Mouse (Mus musculus) heart, adult 2 months (tissue): ENCODE data around the gene Clpb. TPM values are rescaled to one million over a fixed set of nuclear protein-coding genes. Genes with fewer than 3 reads are reported as not detected.

Experiments
- DNase-seq, 2 experiments: peaks; one replicate each; pipeline ENCODE4 v3.0.0; 2021
- H3K27ac ChIP-seq: fragments of 200-600 bp; 2 replicates; pipeline ENCODE4 v1.8.1; 2022
- H3K27me3 ChIP-seq: fragments of 200-500 bp; 2 replicates; pipeline ENCODE4 v1.6.1; 2012; ENCODE audit warnings: mild to moderate bottlenecking, low read length, inconsistent platforms, mixed read lengths; ENCODE audit not compliant: control insufficient read depth, insufficient read depth
- H3K36me3 ChIP-seq: fragments of 200-500 bp; 2 replicates; pipeline ENCODE4 v1.6.1; 2012; ENCODE audit warnings: low read length, inconsistent platforms; ENCODE audit not compliant: control insufficient read depth, insufficient read depth
- H3K4me1 ChIP-seq: fragments of 200-500 bp; 2 replicates; pipeline ENCODE4 v1.6.1; 2011; ENCODE audit warnings: low read length; ENCODE audit not compliant: control insufficient read depth, insufficient read depth
- H3K4me3 ChIP-seq: fragments of 200-600 bp; 2 replicates; pipeline ENCODE4 v1.8.1; 2022
- H3K79me2 ChIP-seq: fragments of 200-500 bp; replicated peaks from 2 replicates; pipeline ENCODE4 v1.6.1; 2012; ENCODE audit warnings: mild to moderate bottlenecking, inconsistent platforms, low read length, moderate library complexity, mixed read lengths; ENCODE audit not compliant: control insufficient read depth, insufficient read depth
- H3K9ac ChIP-seq: fragments of 200-500 bp; 2 replicates; pipeline ENCODE4 v1.6.1; 2012; ENCODE audit warnings: low read depth, mild to moderate bottlenecking, control low read depth, inconsistent platforms, low read length, mixed read lengths
- CTCF ChIP-seq: fragments of 200-600 bp; IDR thresholded peaks from 2 replicates; pipeline ENCODE4 v1.8.1; 2022; ENCODE audit warnings: antibody characterized with exemption, mild to moderate bottlenecking, moderate library complexity
- EP300 ChIP-seq: fragments of 200-500 bp; IDR thresholded peaks from 2 replicates; pipeline ENCODE4 v1.6.1; 2011; ENCODE audit warnings: low read depth, low read length, control low read depth; ENCODE audit not compliant: insufficient read depth
- POLR2A ChIP-seq: fragments of 200-500 bp; IDR thresholded peaks from 2 replicates; pipeline ENCODE4 v1.6.1; 2011; ENCODE audit warnings: mild to moderate bottlenecking, low read depth, low read length, control low read depth; ENCODE audit not compliant: insufficient read depth
- WGBS: fragments of 180-500 bp; shearing (Covaris S2); methylation state at CpG from one replicate; pipeline ENCODE4 v1.1.7; 2018; 5-methylcytosine and 5-hydroxymethylcytosine counted together
- intact Hi-C: fragments of 180-260 bp; cut with DNase I; formaldehyde crosslinking; loops from one replicate; pipeline ENCODE4 v1.15.1; 2025
- polyA plus RNA-seq: library from polyadenylated mRNA; depleted of rRNA; stranded (reverse); fragments of >200 nt; gene quantifications from 2 replicates; pipeline ENCODE4 v1.2.3, GENCODE M21; 2012
- total RNA-seq, 2 experiments: library from RNA; stranded (reverse); gene quantifications; 2 replicates each; pipeline ENCODE4 v1.2.3; 2021

Gene Clpb
- total and polyA plus RNA-seq, 3 experiments, result 57.3 to 79.2 (median 72.6) TPM

DNA sequence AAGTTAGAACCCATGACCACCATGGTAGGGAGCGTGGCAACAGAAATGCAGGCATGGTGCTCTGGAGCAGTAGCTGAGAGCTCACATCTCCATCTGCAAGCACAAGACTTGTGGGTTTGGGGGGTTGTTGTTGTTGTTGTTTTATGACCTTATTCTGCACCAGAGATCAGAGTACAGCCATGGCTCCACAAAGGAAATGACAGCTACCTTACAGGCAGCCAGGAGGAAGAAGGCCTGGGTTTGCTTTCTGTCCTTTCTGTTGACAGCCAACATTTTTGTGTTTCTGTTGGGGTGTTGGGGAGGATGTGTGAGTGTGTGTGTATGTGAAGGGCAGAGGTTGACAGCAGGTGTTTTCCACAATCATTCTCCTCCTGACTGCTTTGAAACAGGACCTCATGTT lies 71.9 kb downstream of the Clpb start:
- Histone ChIP-seq H3K79me2 (no peaks in the 10 kb centered on the region), H3K4me1 (peaks cover 3% of the 10 kb centered on the region; the same call in 1 of the 2 replicates), H3K36me3 (no peaks in the 10 kb centered on the region), H3K4me3 (no peak overlapping the region), H3K27ac (no peak overlapping the region), H3K9ac (no peak overlapping the region), H3K27me3 (no peaks in the 10 kb centered on the region)
- intact Hi-C loops, result no loop called here
- WGBS, result 98% methylated on average over 1 of the region's 1 CpGs
- TF ChIP-seq CTCF (no peak), EP300 (no peak), POLR2A (no peak)
- no peak for DNase-seq

DNA sequence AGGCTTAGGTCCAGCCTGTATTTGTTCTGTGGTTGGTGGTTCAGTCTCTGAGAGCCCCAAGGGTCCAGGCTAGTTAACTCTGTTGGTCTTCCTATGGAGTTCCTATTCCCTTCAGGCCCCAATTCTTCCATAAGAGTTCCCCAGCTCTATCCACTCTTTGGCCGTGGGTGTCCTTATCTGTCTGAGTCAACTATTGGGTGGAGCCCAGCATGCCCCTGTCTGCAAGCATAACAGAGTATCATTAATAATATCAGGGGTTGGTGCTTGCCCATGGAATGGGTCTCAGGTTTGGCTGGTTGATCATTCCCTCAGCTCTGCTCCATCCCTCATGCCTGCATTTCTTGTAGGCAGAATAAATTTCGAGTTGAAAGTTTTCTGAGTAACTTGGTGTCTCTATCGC lies 74.3 kb downstream of the Clpb start:
- TF ChIP-seq POLR2A, result no peak
- no peak for TF ChIP-seq CTCF
- TF ChIP-seq EP300, result no peak
- no peaks in the 10 kb centered on the region for H3K36me3 ChIP-seq
- H3K4me1 ChIP-seq, result no peaks in the 10 kb centered on the region; the same call in 1 of the 2 replicates
- no peaks in the 10 kb centered on the region for H3K79me2 ChIP-seq
- no peak overlapping the region for H3K27ac ChIP-seq
- no peak for DNase-seq
- intact Hi-C loops, result no loop called here
- no peaks in the 10 kb centered on the region for H3K27me3 ChIP-seq
- H3K4me3 ChIP-seq, result no peak overlapping the region
- no peak overlapping the region for H3K9ac ChIP-seq
- WGBS, result 52% methylated on average over 3 of the region's 3 CpGs

DNA sequence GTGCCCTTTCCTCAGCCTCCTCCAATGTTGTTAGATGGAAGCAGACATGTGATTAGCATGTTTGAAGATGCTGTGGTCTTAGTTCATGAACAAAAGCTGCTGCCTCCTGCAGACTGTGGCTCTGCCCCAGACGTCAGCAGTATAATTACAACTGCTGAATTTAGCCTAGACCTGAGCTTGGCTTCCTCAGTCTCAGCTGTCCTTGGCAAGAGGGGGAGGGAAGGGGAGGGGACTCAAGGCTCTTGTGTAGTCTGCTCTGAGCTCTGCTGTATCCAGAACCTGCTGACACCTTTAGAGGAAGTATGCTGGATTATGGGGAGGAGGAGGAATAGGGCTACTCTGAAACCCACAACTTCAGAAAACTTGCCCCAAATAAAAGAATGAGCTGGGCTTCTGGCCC lies 76.2 kb downstream of the Clpb start:
- Histone ChIP-seq H3K27me3 (no peaks in the 10 kb centered on the region), H3K9ac (no peak overlapping the region), H3K4me1 (no peaks in the 10 kb centered on the region; the same call in 1 of the 2 replicates), H3K4me3 (no peak overlapping the region), H3K79me2 (no peaks in the 10 kb centered on the region), H3K36me3 (no peaks in the 10 kb centered on the region), H3K27ac (no peak overlapping the region)
- WGBS, result 39% methylated on average over 1 of the region's 1 CpGs
- TF ChIP-seq POLR2A, result no peak
- intact Hi-C loops, result no loop called here
- no peak for DNase-seq

DNA sequence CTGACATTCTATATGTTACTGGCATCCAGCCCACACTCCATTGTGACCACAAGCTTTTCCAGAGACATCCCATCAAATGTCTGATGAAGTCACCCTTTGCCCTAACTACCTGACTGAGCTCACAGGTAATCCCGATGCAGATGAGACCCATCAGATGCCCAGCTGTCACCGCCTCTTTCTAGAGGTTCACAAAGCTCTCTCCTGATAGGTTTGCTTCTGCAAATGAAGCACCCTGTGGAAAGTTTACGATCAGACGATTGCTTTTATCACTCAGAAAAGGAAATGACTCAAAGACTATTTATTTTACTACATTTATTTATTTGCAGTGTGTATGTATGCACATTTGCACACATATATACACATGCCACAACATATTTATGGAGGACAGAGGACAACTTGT lies 80.1 kb downstream of the Clpb start:
- DNase-seq, result no peak
- WGBS, result 62% methylated on average over 4 of the region's 4 CpGs
- no peaks in the 10 kb centered on the region for H3K36me3 ChIP-seq
- no peaks in the 10 kb centered on the region; the same call in 1 of the 2 replicates for H3K4me1 ChIP-seq
- no peaks in the 10 kb centered on the region for H3K27me3 ChIP-seq
- intact Hi-C loops, result no loop called here
- no peak overlapping the region for H3K27ac ChIP-seq
- no peaks in the 10 kb centered on the region for H3K79me2 ChIP-seq
- no peak for TF ChIP-seq EP300
- no peak for TF ChIP-seq CTCF
- TF ChIP-seq POLR2A, result no peak
- no peak overlapping the region for H3K4me3 ChIP-seq
- H3K9ac ChIP-seq, result no peak overlapping the region

DNA sequence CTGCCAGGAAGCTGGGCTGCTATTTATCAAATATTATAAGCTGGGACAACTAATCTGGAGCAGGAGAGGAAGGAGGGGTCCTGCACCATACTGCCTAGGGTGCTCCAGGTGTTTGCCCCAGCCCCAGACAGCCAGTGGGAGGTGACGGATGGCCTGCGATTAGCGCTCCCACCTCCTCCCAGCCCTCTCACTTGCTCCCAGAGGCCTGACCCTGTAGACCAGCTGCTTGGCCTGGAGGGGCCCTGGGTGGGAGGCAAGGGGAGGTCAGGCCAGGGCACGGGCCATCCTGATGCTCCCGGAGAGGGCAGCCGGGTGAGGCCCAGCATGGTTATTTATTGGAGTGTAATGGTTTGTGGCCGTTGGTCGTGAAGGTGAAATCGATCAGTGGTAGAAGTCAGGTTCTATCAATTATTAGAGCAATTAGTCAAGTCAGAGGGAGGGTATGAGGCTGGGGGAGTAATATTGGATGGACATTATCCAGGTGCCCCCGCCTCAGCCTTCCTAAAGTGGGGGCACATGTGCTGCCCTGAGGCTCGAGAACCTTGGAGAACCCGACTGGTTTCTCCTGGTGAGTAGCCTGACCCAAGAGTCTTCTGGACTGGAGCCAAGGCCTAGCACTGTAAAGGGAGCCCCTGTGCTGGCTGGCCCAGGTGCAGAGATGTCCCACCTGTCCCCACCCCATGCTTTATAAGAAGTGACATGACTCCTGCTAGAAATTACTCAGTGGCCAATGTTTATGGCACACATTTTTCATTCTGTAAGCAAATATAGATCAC lies 83.3 kb downstream of the Clpb start:
- H3K4me3 ChIP-seq, result no peak overlapping the region
- H3K27ac ChIP-seq, result no peak overlapping the region
- no peak overlapping the region for H3K9ac ChIP-seq
- no peak for DNase-seq
- H3K4me1 ChIP-seq, result no peaks in the 10 kb centered on the region
- intact Hi-C loops, result no loop called here
- H3K79me2 ChIP-seq, result no peaks in the 10 kb centered on the region
- WGBS, result 91% methylated on average over 12 of the region's 12 CpGs
- TF ChIP-seq EP300 (no peak), CTCF (no peak), POLR2A (no peak)
- no peaks in the 10 kb centered on the region for H3K27me3 ChIP-seq
- H3K36me3 ChIP-seq, result no peaks in the 10 kb centered on the region

DNA sequence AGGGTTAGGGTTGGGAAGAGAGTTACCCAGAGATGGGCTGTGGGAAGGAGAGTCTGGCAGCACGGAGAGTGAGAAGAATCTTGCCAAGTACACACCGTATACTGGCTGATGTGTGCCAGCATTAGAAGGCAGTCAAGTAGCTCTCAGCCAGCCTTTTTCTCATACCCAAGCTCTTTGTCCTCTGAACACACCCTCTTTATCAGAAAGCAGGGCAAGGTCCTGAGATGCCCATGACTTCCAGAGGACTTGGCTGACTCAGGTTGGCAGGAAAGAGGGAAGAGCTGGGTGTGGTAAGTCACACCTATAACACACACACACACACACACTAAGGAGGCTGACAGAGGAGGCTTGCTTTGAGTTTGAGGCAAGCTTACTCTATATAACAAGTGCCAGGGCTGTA lies 86.8 kb downstream of the Clpb start:
- no peaks in the 10 kb centered on the region for H3K27me3 ChIP-seq
- no peaks in the 10 kb centered on the region for H3K4me1 ChIP-seq
- no peaks in the 10 kb centered on the region for H3K79me2 ChIP-seq
- H3K4me3 ChIP-seq, result no peak overlapping the region
- H3K27ac ChIP-seq, result no peak overlapping the region
- TF ChIP-seq EP300 (no peak), CTCF (no peak), POLR2A (no peak)
- H3K36me3 ChIP-seq, result no peaks in the 10 kb centered on the region
- H3K9ac ChIP-seq, result no peak overlapping the region
- 55% methylated on average over 2 of the region's 2 CpGs for WGBS
- intact Hi-C loops, result no loop called here
- no peak for DNase-seq
